Mouse (Mus musculus) CH12F3 (cell line): Measurements from ENCODE around the gene Ttc27.
"Not testable (repeated sequence)": the region's sequence is repeated elsewhere in the genome, so short reads cannot be mapped to it uniquely, and the experiment has no call there.

Experiments used
- in situ Hi-C: fragments of 300-500 bp; cut with MboI; formaldehyde crosslinking; loops from 2 replicates; pipeline ENCODE4 v1.14.3; 2020; ENCODE audit warnings: low sequenced_read_pairs

The Ttc27 gene

DNA sequence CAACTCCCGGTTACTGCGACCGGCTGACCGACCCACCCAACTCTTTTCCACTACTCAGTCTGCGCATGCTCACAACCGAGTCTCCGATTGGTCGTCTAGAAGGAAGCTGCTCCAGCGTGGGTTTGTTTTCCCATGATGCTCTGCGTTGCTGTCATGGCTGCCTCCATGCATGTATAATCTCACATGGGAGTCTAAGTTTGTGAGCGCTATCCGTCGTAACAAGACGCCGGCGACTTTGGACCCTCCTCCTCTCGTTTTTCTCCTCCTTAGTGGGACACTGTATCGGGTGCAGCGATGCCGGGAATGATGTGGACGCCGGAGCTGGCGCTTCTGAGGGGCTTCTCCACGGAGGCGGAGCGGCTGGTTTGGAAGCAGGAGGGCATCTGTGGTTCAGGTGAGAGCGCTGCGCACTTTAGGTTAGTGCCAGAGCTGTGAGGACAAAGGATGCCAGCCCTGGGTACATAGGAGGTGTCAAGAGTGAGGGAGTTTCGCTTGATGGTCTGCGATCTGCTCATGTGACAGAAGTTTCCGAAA lies at the start of gene Ttc27:
Ttc27 (plus strand) TSS at position 115 of the 534 bp plus-strand sequence.
- in situ Hi-C loops, result no loop called here

DNA sequence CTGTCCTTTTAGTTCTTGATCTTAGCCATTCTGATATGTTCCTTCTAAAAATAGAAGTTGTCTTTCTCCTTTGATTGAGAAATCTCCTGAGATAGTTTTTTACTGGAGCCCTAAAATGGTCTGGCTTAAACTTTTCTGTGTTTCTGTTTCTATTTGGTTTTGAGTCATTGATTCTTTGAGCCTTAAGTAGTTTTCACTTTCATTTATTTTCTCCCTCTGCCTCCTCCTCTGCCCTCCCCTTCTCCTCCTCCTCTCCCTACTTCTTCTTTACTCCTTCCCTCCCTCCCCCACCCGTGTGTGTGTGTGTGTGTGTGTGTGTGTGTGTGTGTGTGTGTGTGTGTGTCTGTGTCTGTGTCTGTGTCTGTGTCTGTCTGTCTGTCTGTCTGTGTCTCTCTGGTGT lies 49.5 kb upstream of the Ttc27 start:
- in situ Hi-C loops, result no loop called here

DNA sequence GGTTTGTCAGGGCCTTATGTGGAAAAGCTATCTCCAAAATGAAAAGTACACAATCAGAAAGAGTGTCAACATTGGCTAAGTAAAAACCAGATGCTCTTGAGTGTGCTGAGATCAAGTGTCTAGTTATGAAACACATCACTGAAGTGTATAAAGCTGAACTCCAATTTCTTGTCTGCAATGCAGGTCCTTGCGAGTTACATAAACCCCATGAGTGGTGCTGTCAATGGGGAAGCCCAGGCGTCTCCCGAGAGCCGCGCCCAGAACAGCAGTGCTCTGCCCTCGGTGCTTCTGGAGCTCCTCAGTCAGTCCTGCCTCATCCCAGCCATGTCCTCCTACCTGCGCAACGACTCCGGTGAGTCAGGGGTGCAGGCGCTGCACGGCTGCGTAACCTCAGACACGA lies 47.5 kb upstream of the Ttc27 start:
- in situ Hi-C loops, result no loop called here

DNA sequence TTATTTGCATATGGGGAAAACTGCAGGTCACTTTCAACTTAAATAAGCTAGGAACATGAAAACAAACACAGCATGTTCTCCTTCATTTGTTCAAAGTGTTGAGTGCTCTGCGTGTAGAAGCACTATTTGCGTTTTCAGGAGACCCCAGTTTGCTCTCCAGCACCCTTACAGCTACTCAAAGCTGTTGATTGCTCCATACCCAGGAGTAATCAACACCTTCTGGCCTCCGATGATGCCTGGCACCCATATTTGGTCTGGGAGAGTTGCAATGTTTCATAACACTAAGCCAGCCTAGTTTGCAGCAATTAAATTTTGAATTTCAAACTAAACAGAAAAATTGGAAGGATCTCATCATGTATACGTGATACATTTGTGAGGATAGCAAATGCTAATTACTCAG lies 45.1 kb upstream of the Ttc27 start:
- in situ Hi-C loops, result no loop called here

DNA sequence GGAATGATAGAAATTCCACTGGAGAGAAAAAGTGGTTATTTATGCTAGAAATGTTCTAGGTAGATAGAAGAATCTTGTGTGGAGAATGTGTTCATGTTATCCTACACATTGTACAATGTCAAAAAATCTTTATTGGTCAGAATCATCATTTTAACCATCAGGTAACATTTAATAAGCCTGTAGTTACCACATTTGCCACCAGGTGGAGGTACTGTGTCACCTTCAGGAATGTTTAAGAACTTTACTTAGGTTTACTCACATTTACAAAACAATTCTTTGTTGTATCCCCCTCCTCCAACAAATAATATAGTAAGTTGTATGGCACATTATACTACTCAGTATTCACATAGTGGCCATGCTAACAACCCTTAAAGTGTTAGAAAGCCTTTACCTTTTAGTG lies 44.3 kb upstream of the Ttc27 start:
- in situ Hi-C loops, result no loop called here

DNA sequence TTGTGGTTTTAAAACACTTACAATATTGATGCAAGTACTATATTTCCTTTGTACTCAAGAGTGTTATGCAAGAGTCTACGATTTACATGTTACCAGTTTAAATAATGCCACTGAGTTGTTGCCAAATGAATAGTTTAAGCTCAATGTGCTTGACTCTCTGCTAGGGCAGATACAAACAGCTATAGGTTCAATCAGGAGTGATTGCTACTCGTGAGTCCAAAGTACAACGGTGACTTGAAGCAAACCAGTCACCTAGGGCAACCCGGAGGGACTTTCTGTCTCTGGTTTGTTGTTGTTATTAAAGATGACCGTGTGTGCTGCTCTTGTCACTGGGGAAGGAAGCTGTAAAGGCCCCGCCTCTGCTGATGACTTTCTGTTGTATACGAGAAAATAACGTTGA lies 39.5 kb upstream of the Ttc27 start:
- in situ Hi-C loops, result no loop called here

DNA sequence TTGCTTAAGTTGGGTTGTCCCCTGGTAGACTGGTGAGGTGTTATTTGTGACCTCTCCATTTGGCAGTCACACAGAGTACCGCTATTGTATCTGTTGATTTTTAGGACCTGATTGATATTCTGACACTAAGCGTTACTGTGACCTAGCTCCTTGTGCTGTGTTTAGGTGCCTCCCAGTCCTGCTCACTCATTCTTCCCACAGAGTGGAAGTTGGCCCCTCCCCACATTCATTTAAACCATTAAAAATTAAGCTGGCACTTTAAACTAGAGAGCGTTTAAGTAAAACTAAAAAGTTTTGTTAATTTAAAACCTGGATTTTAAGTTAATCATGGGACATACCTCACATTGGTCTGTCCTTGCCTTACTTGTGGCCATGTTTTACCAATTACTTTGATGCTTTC lies 32.6 kb upstream of the Ttc27 start:
- in situ Hi-C loops, result no loop called here

DNA sequence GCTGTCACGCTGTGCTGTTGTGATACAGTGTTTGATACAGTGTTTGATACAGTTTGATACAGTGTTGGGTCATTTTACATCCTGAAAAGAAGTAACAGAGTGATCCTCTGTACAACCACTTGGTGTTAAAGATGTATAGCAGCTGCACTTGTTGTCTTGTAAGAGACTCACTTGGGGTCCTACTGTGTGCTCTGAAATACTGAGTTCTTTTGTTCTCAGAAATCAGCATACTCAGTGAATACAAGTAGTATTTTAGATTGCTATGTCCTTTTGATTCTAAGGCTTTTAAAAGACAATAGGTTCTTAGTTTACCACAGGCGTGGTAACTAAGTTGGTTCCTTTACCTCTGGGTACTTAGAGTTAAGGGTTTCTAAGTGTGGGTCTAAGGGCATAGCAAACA lies 29.0 kb upstream of the Ttc27 start:
- in situ Hi-C loops, result no loop called here

DNA sequence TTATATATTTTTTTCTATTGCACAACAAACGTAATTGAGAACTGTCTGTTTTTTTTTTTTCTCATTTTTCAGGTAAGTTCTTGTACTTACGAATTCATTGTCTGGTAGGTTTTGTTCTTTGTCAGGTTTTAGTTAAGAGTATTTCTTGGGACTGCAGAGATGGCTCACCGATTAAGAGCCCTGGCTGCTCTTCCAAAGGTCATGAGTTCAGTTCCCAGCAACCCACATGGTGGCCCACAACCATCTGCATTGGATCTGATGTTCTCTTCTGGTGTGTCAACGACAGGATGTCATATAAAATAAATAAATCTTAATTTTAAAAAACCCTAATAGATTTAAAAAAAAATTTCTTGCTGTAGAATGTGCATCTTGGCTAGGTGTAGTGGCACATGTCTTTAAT lies 28.1 kb upstream of the Ttc27 start:
- in situ Hi-C loops, result no loop called here

DNA sequence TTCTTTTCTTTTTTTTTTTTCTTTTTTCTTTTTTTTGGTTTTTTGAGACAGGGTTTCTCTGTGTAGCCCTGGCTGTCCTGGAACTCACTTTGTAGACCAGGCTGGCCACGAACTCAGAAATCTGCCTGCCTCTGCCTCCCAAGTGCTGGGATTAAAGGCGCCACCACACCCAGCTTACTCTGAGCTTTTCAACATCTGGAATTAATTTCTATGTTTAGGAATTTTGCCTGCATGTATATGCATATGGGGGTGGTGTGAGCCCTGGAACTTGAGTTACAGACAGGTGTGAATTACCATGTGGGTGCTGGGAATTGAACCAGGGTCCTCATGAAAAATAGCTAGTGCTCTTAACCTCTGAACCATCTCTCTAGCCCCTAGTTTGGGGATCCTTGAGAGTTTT lies 15.9 kb upstream of the Ttc27 start:
- in situ Hi-C loops, result not testable (repeated sequence)

DNA sequence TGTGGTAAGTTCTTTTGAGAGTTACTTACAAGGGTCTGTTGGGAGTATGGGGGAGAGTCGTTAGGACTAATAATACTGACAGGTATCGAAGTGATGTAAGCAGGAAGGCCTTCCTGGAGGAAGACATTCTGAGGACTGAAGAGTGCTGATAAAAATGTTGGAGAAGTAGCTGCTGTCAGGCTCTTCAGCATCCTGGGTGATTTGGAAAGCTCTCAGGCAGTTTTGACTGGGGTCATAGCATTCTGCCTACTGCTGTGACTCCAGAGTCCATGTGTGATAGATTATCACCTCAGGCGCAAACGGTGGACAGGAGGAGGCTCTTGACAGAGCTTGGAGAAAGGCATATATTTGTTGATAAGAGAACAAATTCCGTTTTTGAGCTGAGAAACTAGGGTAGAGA lies 12.1 kb upstream of the Ttc27 start:
- in situ Hi-C loops, result no loop called here

DNA sequence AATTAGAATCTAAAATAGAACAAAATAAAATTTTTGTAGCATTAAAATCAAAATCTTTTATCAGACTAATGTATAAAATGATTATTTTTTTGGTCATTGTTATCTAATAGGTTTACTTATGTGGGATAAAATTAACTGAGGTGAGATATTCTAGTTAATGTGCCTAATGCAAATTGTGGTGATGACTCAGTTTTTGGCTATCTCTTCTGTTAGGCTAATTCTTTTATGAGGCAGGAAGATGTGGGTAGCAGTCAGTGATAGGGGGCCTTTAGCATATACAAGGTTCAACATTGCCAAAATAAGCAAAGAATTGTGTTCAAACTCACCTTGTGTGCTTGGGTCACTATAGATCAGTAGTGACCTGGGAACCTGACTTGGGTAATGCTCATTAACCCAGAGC lies 10.9 kb upstream of the Ttc27 start:
- in situ Hi-C loops, result no loop called here

DNA sequence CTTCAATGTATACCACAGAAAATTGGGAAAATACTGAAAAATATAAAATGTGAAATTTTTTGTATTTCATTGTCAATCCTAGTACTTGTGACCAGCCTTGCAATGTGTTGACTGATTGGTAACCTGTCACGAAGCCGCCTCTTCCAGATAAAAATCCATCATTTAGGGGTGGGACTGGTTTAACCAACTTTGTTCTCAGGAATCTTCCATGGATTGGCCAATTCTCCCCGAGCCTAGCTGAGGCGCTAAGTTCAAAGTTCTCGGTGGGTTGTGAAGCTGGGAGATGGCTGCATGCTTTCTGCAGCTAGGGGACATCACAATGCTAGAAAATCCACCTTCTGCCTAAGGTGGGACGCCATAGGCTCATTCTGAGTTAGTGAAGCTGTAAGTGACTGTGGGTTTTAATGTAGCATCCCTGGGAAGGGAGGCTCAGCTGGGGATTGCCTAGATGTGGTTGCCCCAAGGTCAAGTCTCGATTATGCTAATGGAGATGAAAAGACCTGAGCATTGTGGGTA lies 9.8 kb upstream of the Ttc27 start:
- in situ Hi-C loops, result no loop called here

DNA sequence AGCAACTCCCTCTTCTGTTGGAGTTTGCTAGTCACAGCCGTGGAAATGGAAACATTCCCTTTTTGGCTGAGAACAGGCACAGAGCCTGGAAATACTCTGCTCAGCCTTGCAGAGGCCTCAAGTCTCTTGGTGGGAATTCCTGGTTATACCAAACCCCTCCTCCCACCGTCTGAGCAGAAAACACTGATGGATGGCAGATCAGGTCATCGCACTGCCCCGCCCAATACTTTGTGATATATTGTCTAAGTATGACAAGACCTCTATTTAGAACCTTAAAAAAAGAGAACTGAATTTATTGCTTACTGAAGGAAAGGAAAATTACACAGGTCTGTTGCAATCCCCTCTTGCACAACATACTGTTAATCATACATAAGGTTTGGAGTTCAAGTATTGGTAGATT lies 6.8 kb upstream of the Ttc27 start:
- in situ Hi-C loops, result no loop called here

DNA sequence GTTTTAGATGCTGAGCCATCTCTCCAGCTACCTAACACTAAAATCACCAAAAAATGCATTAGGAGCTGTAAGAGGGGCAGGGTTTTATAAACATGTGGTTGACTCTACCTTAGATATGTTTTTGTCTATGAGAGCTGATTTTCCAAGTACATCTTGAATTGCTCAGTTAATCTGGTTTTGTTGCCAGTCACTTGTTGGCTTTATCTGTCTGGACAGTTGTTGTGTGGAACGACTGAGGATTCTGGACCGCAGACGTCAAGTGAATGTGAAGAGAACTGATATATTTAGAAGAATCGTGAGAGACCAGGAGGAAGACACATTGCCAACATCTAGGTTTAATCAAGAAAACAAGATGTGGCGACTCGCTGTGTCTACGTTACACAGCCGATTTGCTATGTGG lies 5.9 kb upstream of the Ttc27 start:
- in situ Hi-C loops, result no loop called here

DNA sequence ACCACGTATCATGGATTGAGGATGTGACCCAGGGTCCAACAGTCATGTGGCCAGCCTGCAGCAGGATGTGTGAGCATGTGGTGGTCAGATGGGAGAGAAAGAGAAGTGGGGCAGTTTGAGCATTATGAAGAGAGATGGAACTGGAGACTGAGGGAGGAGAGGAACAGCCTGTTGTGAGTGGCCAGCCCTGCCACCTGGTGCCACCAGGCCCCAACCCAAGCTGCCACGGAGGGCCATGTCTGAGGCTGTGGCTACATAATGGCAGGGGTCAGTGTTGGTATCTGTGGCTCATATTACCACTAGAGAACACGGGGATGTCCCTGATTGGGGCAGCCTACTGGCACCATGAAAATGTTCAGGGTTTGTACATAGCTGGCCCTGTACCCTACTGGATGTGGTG lies 2.4 kb upstream of the Ttc27 start:
- in situ Hi-C loops, result no loop called here

DNA sequence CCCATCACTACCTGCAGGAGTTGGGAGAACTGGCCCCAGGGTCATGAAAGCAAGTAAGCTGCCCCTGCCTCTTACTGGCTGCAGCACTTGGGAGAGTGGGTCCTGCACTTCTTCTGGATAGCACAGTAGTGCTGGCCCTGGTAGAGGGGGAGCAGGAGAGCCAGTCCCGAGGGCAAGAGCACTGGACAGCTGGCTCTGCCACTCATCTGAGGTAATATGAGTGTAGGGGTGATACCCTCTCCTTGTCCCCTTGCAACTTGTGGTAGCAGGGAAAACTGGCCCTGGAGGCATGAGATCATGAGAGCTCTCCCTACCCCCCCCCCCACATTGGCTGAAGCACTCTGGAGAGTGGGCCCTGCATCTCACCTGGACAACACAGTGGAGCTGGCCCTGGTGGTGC lies 1.8 kb upstream of the Ttc27 start:
- in situ Hi-C loops, result no loop called here

DNA sequence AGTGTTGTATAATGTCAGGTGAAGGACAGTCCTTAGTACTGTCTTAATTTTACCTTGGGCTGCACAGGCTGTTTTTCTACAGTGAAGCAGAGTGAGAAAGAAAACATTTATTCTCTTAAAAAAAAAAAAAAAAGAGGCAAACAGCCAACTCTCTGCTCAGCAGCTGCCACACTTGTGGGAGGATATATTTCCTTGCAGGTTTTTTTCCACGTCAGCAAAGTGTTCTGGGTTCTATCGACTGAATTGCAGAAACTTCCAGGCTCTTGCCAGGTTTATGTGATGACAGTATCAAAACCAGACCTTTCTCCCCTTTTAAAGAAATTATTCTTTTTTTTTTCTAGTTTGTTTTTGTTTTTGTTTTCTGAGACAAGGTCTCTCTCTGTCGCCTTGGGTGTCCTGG lies 889 bp upstream of the Ttc27 start:
- in situ Hi-C loops, result no loop called here

DNA sequence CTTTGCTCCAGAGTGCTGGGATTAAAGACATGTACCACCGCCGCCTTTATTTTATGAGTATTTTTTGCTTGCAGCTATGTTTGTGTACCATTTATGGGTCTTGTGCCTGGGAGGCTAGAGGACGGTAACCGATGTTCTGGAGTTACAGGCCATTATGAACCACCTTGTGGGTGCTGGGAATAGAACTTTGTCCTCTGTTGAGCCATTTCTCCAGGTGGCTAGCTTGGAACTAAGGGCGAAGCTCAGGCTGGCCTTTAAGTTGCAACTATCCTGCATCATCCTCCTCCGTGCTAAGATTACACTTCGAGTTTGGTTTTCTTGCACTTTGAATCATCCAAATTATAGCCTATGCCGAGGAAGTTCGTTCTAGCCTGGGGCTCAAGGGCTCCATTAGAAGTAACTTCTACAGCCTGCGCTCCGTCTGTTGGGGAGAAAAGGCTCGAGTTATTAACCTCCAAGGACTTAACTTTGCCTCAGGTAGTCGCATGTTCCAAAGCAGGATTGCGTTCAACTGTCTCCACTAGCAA lies 378 bp upstream of the Ttc27 start:
- in situ Hi-C loops, result no loop called here

DNA sequence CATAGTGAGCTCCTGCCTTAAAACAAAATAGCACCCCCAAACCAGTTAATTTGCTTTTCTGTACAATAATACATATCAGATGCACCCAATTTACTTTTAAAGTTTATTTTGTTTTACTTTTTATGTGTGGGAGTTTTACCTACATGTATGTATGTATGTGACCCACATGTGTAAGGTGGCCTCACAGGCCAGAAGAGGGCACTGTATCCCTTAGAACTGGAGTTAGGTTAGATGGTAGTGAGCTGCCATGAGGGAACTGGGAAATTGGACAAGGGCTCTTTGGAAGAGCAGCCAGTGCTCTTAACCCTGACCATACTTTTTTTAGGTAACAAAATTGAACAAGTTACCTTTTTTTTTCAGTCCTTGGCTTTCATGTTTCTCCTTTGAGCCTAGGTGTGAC lies 15.3 kb downstream of the Ttc27 start:
- in situ Hi-C loops, result loop anchor here (25.0 kb wide), 1 partner anchor 804 kb away; no protein-coding TSS in a partner anchor

DNA sequence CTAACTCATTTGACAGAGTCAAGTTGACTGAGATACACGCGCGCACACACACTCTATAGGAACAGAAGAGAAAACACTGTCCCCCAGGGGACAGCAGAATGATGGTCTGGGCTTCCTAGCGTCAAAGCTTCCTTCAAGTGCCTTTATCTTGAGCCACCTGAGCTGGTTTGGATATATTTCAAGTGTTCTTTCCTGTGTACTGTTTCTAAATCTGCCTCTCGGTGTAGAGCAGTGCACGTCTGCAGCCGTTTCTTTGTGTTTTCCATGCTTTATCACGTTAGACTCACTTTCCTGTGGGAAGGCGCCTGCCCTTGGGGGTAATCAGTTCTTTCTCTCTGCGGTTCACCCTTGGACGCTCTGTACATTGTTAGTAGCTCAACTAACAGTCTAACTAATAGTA lies 17.9 kb downstream of the Ttc27 start:
- in situ Hi-C loops, result loop anchor here (25.0 kb wide), 1 partner anchor 802 kb away; no protein-coding TSS in a partner anchor

DNA sequence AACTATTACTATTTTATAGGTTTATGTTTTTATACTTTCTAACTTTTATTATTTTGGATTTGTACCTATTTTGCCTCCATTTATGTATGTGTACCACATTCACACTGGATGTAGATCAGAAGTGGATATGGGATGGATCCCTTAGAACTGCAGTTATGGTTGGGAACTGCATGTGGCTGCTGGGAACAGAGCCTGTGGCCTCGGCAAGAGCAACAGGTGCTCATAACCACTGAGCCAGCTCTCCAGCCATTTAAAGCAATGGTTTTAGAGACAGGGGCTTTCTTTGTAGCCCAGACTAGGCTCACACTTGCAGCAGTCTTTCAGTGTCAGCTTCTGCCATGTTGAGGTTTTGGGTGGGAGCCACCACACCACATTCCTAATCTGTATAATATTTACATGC lies 32.1 kb downstream of the Ttc27 start:
- in situ Hi-C loops, result loop anchor here (25.0 kb wide), 1 partner anchor 788 kb away; no protein-coding TSS in a partner anchor

DNA sequence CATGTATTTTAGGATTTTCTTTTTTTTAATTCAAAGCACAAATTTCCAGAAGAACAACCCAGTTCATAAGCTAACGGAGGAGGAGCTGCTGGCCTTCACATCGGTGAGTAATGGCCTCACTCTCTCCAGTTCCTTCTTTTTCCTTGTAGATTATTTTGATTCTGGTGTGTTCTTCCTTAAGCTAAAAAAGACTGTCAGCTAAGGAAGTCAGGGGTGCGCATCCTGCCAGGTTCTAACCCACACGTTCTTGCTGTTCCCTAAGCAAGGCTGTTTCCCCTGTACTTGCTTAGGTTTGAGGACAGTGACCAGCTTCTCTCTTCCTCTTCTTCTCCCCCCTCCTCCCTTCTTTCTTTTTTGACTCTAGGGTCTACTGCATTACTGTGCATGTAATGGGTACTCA lies 33.5 kb downstream of the Ttc27 start:
- in situ Hi-C loops, result no loop called here
